Mouse (Mus musculus) kidney, adult 2 months (tissue): ENCODE measurements at regions not wholly inside any gene's neighbourhood (a gene's known extent, or its start where the extent isn't known, plus 50 kb on each side); places are given as distances from the start of the nearest gene placed in this dataset.

Experiments used
- DNase-seq: peaks from one replicate; pipeline ENCODE4 v3.0.0; 2021
- H3K27ac ChIP-seq: fragments of 200-500 bp; 2 replicates; pipeline ENCODE4 v1.5.1; 2012; ENCODE audit warnings: low read depth, low read length, control low read depth, inconsistent platforms; ENCODE audit not compliant: insufficient read depth
- H3K27me3 ChIP-seq: fragments of 200-500 bp; replicated peaks from 2 replicates; pipeline ENCODE4 v1.6.1; 2012; ENCODE audit warnings: mild to moderate bottlenecking, moderate library complexity, low read length, inconsistent platforms; ENCODE audit not compliant: control insufficient read depth, insufficient read depth
- H3K36me3 ChIP-seq: fragments of 200-500 bp; 2 replicates; pipeline ENCODE4 v1.6.1; 2012; ENCODE audit warnings: mild to moderate bottlenecking, moderate library complexity, low read length, inconsistent platforms; ENCODE audit not compliant: control insufficient read depth, insufficient read depth
- H3K4me1 ChIP-seq: fragments of 200-500 bp; 2 replicates; pipeline ENCODE4 v1.6.1; 2011; ENCODE audit warnings: low read length; ENCODE audit not compliant: control insufficient read depth, insufficient read depth
- H3K4me3 ChIP-seq: fragments of 200-500 bp; 2 replicates; pipeline ENCODE4 v1.5.1; 2011; ENCODE audit warnings: mild to moderate bottlenecking, low read depth, low read length, control low read depth; ENCODE audit not compliant: insufficient read depth
- CTCF ChIP-seq: fragments of 200-500 bp; conservative IDR thresholded peaks from 2 replicates; pipeline ENCODE4 v1.5.1; 2011; ENCODE audit warnings: low read depth, mild to moderate bottlenecking, control low read depth, low read length, moderate library complexity, mixed read lengths; ENCODE audit not compliant: insufficient read depth, insufficient read length
- POLR2A ChIP-seq: fragments of 200-500 bp; IDR thresholded peaks from one replicate; pipeline ENCODE4 v1.6.1; 2011; ENCODE audit warnings: low read depth, low read length, control low read depth
- WGBS: fragments of 180-500 bp; shearing (Covaris S2); methylation state at CpG from one replicate; pipeline ENCODE4 v1.1.7; 2018; 5-methylcytosine and 5-hydroxymethylcytosine counted together

- WGBS = 39% methylated on average over 5 of the region's 5 CpGs
- no peaks in the 10 kb centered on the region for H3K4me1 ChIP-seq
- no peaks in the 10 kb centered on the region for H3K27me3 ChIP-seq
- no peak overlapping the region for H3K27ac ChIP-seq
- H3K36me3 ChIP-seq = no peaks in the 10 kb centered on the region
- TF ChIP-seq POLR2A (no peak), CTCF (no peak)
- no peak overlapping the region for H3K4me3 ChIP-seq
- no peak for DNase-seq
Observed at GRCm38 (mm10) chr4:29282169-29282568, 469.2 kb downstream of the Epha7 start.

GRCm38 (mm10) chr4:29301348-29301747 lies 488.4 kb downstream of the Epha7 start:
- Histone ChIP-seq H3K27me3 (no peaks in the 10 kb centered on the region), H3K36me3 (no peaks in the 10 kb centered on the region), H3K27ac (no peak overlapping the region), H3K4me1 (no peaks in the 10 kb centered on the region), H3K4me3 (no peak overlapping the region)
- 38% methylated on average over 1 of the region's 1 CpGs for WGBS
- no peak for DNase-seq
- TF ChIP-seq POLR2A (no peak), CTCF (peak; percentile 48; the same call in 1 of the 2 replicates)

GRCm38 (mm10) chr4:29303951-29304350 lies 491.0 kb downstream of the Epha7 start:
- H3K4me1 ChIP-seq = no peaks in the 10 kb centered on the region
- TF ChIP-seq POLR2A = no peak
- TF ChIP-seq CTCF = no peak
- H3K36me3 ChIP-seq = no peaks in the 10 kb centered on the region
- DNase-seq = no peak
- no peaks in the 10 kb centered on the region for H3K27me3 ChIP-seq
- no peak overlapping the region for H3K27ac ChIP-seq
- no peak overlapping the region for H3K4me3 ChIP-seq

GRCm38 (mm10) chr4:29307245-29307644 lies 494.3 kb downstream of the Epha7 start:
- TF ChIP-seq CTCF = no peak
- no peak for TF ChIP-seq POLR2A
- 97% methylated on average over 1 of the region's 1 CpGs for WGBS

GRCm38 (mm10) chr4:29323921-29324320 lies 511.0 kb downstream of the Epha7 start:
- no peaks in the 10 kb centered on the region for H3K27me3 ChIP-seq
- WGBS = 71% methylated on average over 6 of the region's 6 CpGs

More at GRCm38 (mm10) chr4:29307245-29307644, 494.3 kb downstream of the Epha7 start:
- Histone ChIP-seq H3K36me3 (no peaks in the 10 kb centered on the region), H3K27me3 (no peaks in the 10 kb centered on the region), H3K4me3 (no peak overlapping the region), H3K4me1 (no peaks in the 10 kb centered on the region), H3K27ac (no peak overlapping the region)
- no peak for DNase-seq

GRCm38 (mm10) chr4:29329145-29329544 lies 516.2 kb downstream of the Epha7 start:
- no peaks in the 10 kb centered on the region for H3K4me1 ChIP-seq
- H3K27me3 ChIP-seq = no peaks in the 10 kb centered on the region
- TF ChIP-seq POLR2A (no peak), CTCF (no peak)
- DNase-seq = no peak
- no peaks in the 10 kb centered on the region for H3K36me3 ChIP-seq
- H3K27ac ChIP-seq = no peak overlapping the region
- 56% methylated on average over 2 of the region's 2 CpGs for WGBS
- no peak overlapping the region for H3K4me3 ChIP-seq

More at GRCm38 (mm10) chr4:29323921-29324320, 511.0 kb downstream of the Epha7 start:
- TF ChIP-seq POLR2A = no peak
- no peak for TF ChIP-seq CTCF
- no peak overlapping the region for H3K27ac ChIP-seq
- no peak for DNase-seq
- no peaks in the 10 kb centered on the region for H3K4me1 ChIP-seq
- H3K36me3 ChIP-seq = no peaks in the 10 kb centered on the region
- no peak overlapping the region for H3K4me3 ChIP-seq

- TF ChIP-seq CTCF = no peak
- Histone ChIP-seq H3K4me1 (no peaks in the 10 kb centered on the region), H3K4me3 (no peak overlapping the region), H3K27me3 (no peaks in the 10 kb centered on the region), H3K36me3 (no peaks in the 10 kb centered on the region), H3K27ac (no peak overlapping the region)
- 63% methylated on average over 2 of the region's 2 CpGs for WGBS
- no peak for DNase-seq
Observed at GRCm38 (mm10) chr4:29331747-29332146, 518.8 kb downstream of the Epha7 start.

GRCm38 (mm10) chr4:29337245-29337644 lies 524.3 kb downstream of the Epha7 start:
- H3K27me3 ChIP-seq = no peaks in the 10 kb centered on the region
- no peak overlapping the region for H3K27ac ChIP-seq
- TF ChIP-seq CTCF (no peak), POLR2A (no peak)
- no peak overlapping the region for H3K4me3 ChIP-seq
- 86% methylated on average over 10 of the region's 10 CpGs for WGBS
- H3K4me1 ChIP-seq = no peaks in the 10 kb centered on the region
- no peaks in the 10 kb centered on the region for H3K36me3 ChIP-seq
- no peak for DNase-seq
